ENCODE assay signal across 8 mouse cellular contexts in genomic region chr2:129879817-129880216, GRCm38 (mm10).
DNase-seq lines count a peak whose midpoint lies in the region; ATAC-seq and TF ChIP-seq lines count a peak whose summit lies in the region.

No protein-coding gene starts in this region.

- peak in 1 of 2 experiments; percentile 28 for DNase-seq in spleen, adult 2 months (ENCODE audit: low read depth in 1 of 2, low spot score in 2 of 2)
- no peak for DNase-seq in spleen, adult 12 weeks (ENCODE audit: low spot score)
- DNase-seq in cerebellum, adult 11 months, result peak; percentile 48
- peak; percentile 64 for DNase-seq in forebrain, postnatal 0 days
- DNase-seq in kidney, postnatal 0 days (ENCODE audit: low spot score), result peak; percentile 48
- DNase-seq in liver, embryonic 14.5 days (ENCODE audit: low read depth in 3 of 3, low spot score in 3 of 3), result no peak
- DNase-seq in thymus, postnatal 25 days, result peak; percentile 18

- H3K36me3 ChIP-seq in spleen, adult 2 months (ENCODE audit: control insufficient read depth, insufficient read depth, low read length), result no peaks in the 10 kb centered on the region
- no peaks in the 10 kb centered on the region for H3K36me3 ChIP-seq in forebrain, postnatal 0 days (ENCODE audit: insufficient read depth)
- H3K36me3 ChIP-seq in kidney, postnatal 0 days (ENCODE audit: insufficient read depth, low read length), result no peaks in the 10 kb centered on the region
- no peaks in the 10 kb centered on the region for H3K36me3 ChIP-seq in liver, embryonic 14.5 days (replicated peaks; ENCODE audit: control insufficient read depth, insufficient read depth, low read depth)

- H3K4me2 ChIP-seq in forebrain, postnatal 0 days (ENCODE audit: low read depth), result no peak overlapping the region
- H3K4me2 ChIP-seq in kidney, postnatal 0 days (ENCODE audit: low read length), result no peak overlapping the region
- H3K4me2 ChIP-seq in liver, embryonic 14.5 days (ENCODE audit: low read depth), result no peak overlapping the region

- peak; percentile 58; the same call in 1 of the 2 replicates for ATAC-seq in forebrain, postnatal 0 days
- ATAC-seq in kidney, postnatal 0 days (replicated peaks; ENCODE audit: low FRiP score, low read depth), result peak; percentile 21; the same call in 1 of the 2 replicates
- no peak for ATAC-seq in liver, embryonic 14.5 days (ENCODE audit: insufficient read depth)
- ATAC-seq in neutrophil, adult 5-6 weeks (ENCODE audit: extremely low read depth, insufficient number of reproducible peaks, low FRiP score, poor library complexity, severe bottlenecking), result peak; percentile 86

- H3K4me3 ChIP-seq in spleen, adult 2 months (ENCODE audit: extremely low read depth, insufficient read depth, insufficient read length), result no peak overlapping the region
- H3K4me3 ChIP-seq in forebrain, postnatal 0 days (ENCODE audit: low read depth, low read length), result no peak overlapping the region
- no peak overlapping the region for H3K4me3 ChIP-seq in kidney, postnatal 0 days (replicated peaks; ENCODE audit: low read depth, low read length)
- H3K4me3 ChIP-seq in liver, embryonic 14.5 days (ENCODE audit: insufficient read depth in 1 of 2, low read depth in 2 of 2, low read length in 2 of 2), result no peak overlapping the region

- H3K27ac ChIP-seq in spleen, adult 2 months (ENCODE audit: insufficient read depth, low read length), result no peak overlapping the region
- H3K27ac ChIP-seq in forebrain, postnatal 0 days (ENCODE audit: low read depth, low read length), result no peak overlapping the region
- no peak overlapping the region for H3K27ac ChIP-seq in kidney, postnatal 0 days
- no peak overlapping the region for H3K27ac ChIP-seq in liver, embryonic 14.5 days

- no peak for TF ChIP-seq EP300 in liver, embryonic 14.5 days (IDR thresholded peaks at IDR 0.05; ENCODE audit: low read depth)

- TF ChIP-seq CTCF in spleen, adult 2 months (IDR thresholded peaks at IDR 0.05; ENCODE audit: extremely low read depth, insufficient read depth, insufficient read length, insufficient replicate concordance), result peak; percentile 33; the same call in 1 of the 2 replicates
- peak; percentile 81 for TF ChIP-seq CTCF in forebrain, postnatal 0 days (IDR thresholded peaks at IDR 0.05; ENCODE audit: low read depth)
- TF ChIP-seq CTCF in kidney, postnatal 0 days (IDR thresholded peaks at IDR 0.05; ENCODE audit: low read depth), result peak; percentile 76
- TF ChIP-seq CTCF in liver, embryonic 14.5 days (IDR thresholded peaks at IDR 0.05; ENCODE audit: low read depth), result peak; percentile 55

- H3K4me1 ChIP-seq in spleen, adult 2 months (ENCODE audit: control insufficient read depth, insufficient read depth, insufficient read length), result no peaks in the 10 kb centered on the region; the same call in 1 of the 2 replicates
- H3K4me1 ChIP-seq in forebrain, postnatal 0 days (ENCODE audit: insufficient read depth), result no peaks in the 10 kb centered on the region
- no peaks in the 10 kb centered on the region for H3K4me1 ChIP-seq in kidney, postnatal 0 days (replicated peaks; ENCODE audit: insufficient read depth, low read length)
- H3K4me1 ChIP-seq in liver, embryonic 14.5 days (replicated peaks; ENCODE audit: control insufficient read depth in 2 of 2, insufficient read depth in 2 of 2, low read length in 1 of 2), result no peaks in the 10 kb centered on the region

- TF ChIP-seq POLR2A in spleen, adult 2 months (IDR thresholded peaks at IDR 0.05; ENCODE audit: low read depth, low read length), result no peak

- no peak overlapping the region for H3K9ac ChIP-seq in forebrain, postnatal 0 days
- H3K9ac ChIP-seq in kidney, postnatal 0 days (ENCODE audit: low read depth, low read length), result no peak overlapping the region
- H3K9ac ChIP-seq in liver, embryonic 14.5 days (replicated peaks), result no peak overlapping the region

- no peaks in the 10 kb centered on the region for H3K27me3 ChIP-seq in spleen, adult 2 months (ENCODE audit: control insufficient read depth, insufficient read depth, low read length)
- H3K27me3 ChIP-seq in forebrain, postnatal 0 days (ENCODE audit: insufficient read depth, low read length), result no peaks in the 10 kb centered on the region
- no peaks in the 10 kb centered on the region for H3K27me3 ChIP-seq in kidney, postnatal 0 days (ENCODE audit: insufficient read depth, low read length)
- no peaks in the 10 kb centered on the region for H3K27me3 ChIP-seq in liver, embryonic 14.5 days (ENCODE audit: control insufficient read depth, insufficient read depth, low read length)

- H3K9me3 ChIP-seq in forebrain, postnatal 0 days (ENCODE audit: low read length), result no peaks in the 10 kb centered on the region
- no peaks in the 10 kb centered on the region for H3K9me3 ChIP-seq in kidney, postnatal 0 days (replicated peaks; ENCODE audit: low read length)
- no peaks in the 10 kb centered on the region for H3K9me3 ChIP-seq in liver, embryonic 14.5 days (ENCODE audit: control insufficient read depth, low read length)

- WGBS in spleen, adult 2 months, result 39% methylated on average over 3 of the region's 3 CpGs
- 49% methylated on average over 3 of the region's 3 CpGs for WGBS in forebrain, postnatal 0 days
- WGBS in kidney, postnatal 0 days, result 32% methylated on average over 3 of the region's 3 CpGs
- WGBS in liver, embryonic 14.5 days (ENCODE audit: insufficient replicate concordance), result 26% methylated on average over 3 of the region's 3 CpGs

Comparison
In these comparisons a context has a peak if more than half of its experiments do, and no peak if none do; other contexts are left out.
1. DNase-seq: peak in cerebellum, adult 11 months (single experiment), forebrain, postnatal 0 days (single experiment), kidney, postnatal 0 days (single experiment) and thymus, postnatal 25 days (single experiment); none in spleen, adult 12 weeks (single experiment) and liver, embryonic 14.5 days (0 of 3).
2. Peak in every context shown above with its lines, with median percentiles within 50 percentile points of each other: CTCF ChIP-seq.